Mouse (Mus musculus) left cerebral cortex, adult 2 months (tissue): Measurements from ENCODE around the gene Nhs. TPM values are rescaled to one million over a fixed set of nuclear protein-coding genes. Genes with fewer than 3 reads are reported as not detected.

Experiments
- DNase-seq, 2 experiments: peaks; one replicate each; pipeline ENCODE4 v3.0.0; 2021 to 2022; ENCODE audit warnings: low spot score in 2 of 2, mixed read lengths in 1 of 2; ENCODE audit errors: extremely low spot score in 1 of 2
- H3K27ac ChIP-seq: fragments of 200-600 bp; 2 replicates; pipeline ENCODE4 v1.8.1; 2022
- H3K4me3 ChIP-seq: fragments of 200-600 bp; 2 replicates; pipeline ENCODE4 v1.8.1; 2022
- CTCF ChIP-seq: fragments of 200-600 bp; IDR thresholded peaks from 2 replicates; pipeline ENCODE4 v1.8.1; 2022; ENCODE audit warnings: antibody characterized with exemption, mild to moderate bottlenecking, moderate library complexity
- intact Hi-C: fragments of 180-260 bp; cut with DNase I; formaldehyde crosslinking; loops from one replicate; pipeline ENCODE4 v1.15.1; 2025
- long read RNA-seq, 2 experiments: library from polyadenylated mRNA; stranded (forward); transcript quantifications; one replicate each; pipeline ENCODE4 v2.0.0; 2021; ENCODE audit warnings: borderline mapping rate in 2 of 2
- total RNA-seq, 2 experiments: library from RNA; stranded (reverse); gene quantifications; 2 replicates each; pipeline ENCODE4 v1.2.3; 2021

Nhs gene
- total RNA-seq, result 1 to 10 TPM; 3.9 to 4.0 TPM
- long read RNA-seq, experiment 1, partial matches to known transcripts, result 0 of 2 reads
- long read RNA-seq, experiment 1, other reads (novel, unspliced or antisense), result 2 of 2 reads
- long read RNA-seq, experiment 2, result 0 reads

GRCm38 (mm10) chrX:162159637-162160611 lies at the start of gene Nhs:
Gene Nhs (minus strand): TSS chrX:162159730.
- no peak within 1 kb of the TSS for H3K27ac ChIP-seq
- peak; percentile 39 to 55 for DNase-seq
- peak within 1 kb of the TSS; percentile 51 for H3K4me3 ChIP-seq
- intact Hi-C loops, result loop anchor here (5.0 to 10.0 kb wide), 2 partner anchors 117 to 185 kb away; no protein-coding TSS in a partner anchor
- peak; percentile 45 for TF ChIP-seq CTCF

- intact Hi-C loops, result no loop called here
- Histone ChIP-seq H3K4me3 (no peak overlapping the region), H3K27ac (no peak overlapping the region)
- no peak for DNase-seq
- TF ChIP-seq CTCF, result no peak
Measured at GRCm38 (mm10) chrX:162206350-162206884, 46.9 kb upstream of the Nhs start.

- peak; percentile 23 to 26 for DNase-seq
- peak overlapping the region; percentile 51 for H3K4me3 ChIP-seq
- TF ChIP-seq CTCF, result no peak
- H3K27ac ChIP-seq, result no peak overlapping the region
- intact Hi-C loops, result loop anchor here (10.0 kb wide), 1 partner anchor 184 kb away; no protein-coding TSS in a partner anchor
Measured at GRCm38 (mm10) chrX:162158743-162159636, 540 bp downstream of the Nhs start.

- no peak for TF ChIP-seq CTCF
- intact Hi-C loops, result loop anchor here (10.0 kb wide), 1 partner anchor 183 kb away; no protein-coding TSS in a partner anchor
Measured at GRCm38 (mm10) chrX:162158142-162158541, 1.4 kb downstream of the Nhs start.

GRCm38 (mm10) chrX:162137807-162138206 lies 21.7 kb downstream of the Nhs start:
- Histone ChIP-seq H3K27ac (no peak overlapping the region), H3K4me3 (no peak overlapping the region)
- DNase-seq, result no peak
- intact Hi-C loops, result no loop called here
- TF ChIP-seq CTCF, result no peak

More at GRCm38 (mm10) chrX:162158142-162158541, 1.4 kb downstream of the Nhs start:
- H3K27ac ChIP-seq, result no peak overlapping the region
- no peak for DNase-seq
- peak overlapping the region; percentile 51 for H3K4me3 ChIP-seq

- TF ChIP-seq CTCF, result no peak
- Histone ChIP-seq H3K27ac (no peak overlapping the region), H3K4me3 (no peak overlapping the region)
- intact Hi-C loops, result no loop called here
- no peak for DNase-seq
Measured at GRCm38 (mm10) chrX:162113257-162113656, 46.3 kb downstream of the Nhs start.

- Histone ChIP-seq H3K4me3 (no peak overlapping the region), H3K27ac (no peak overlapping the region)
- no peak for TF ChIP-seq CTCF
- intact Hi-C loops, result no loop called here
- no peak for DNase-seq
Measured at GRCm38 (mm10) chrX:162102802-162103434, 56.6 kb downstream of the Nhs start.

- TF ChIP-seq CTCF, result no peak
- intact Hi-C loops, result no loop called here
- no peak for DNase-seq
- Histone ChIP-seq H3K27ac (no peak overlapping the region), H3K4me3 (no peak overlapping the region)
Measured at GRCm38 (mm10) chrX:162098364-162098763, 61.2 kb downstream of the Nhs start.

GRCm38 (mm10) chrX:162087291-162087690 lies 72.2 kb downstream of the Nhs start:
- Histone ChIP-seq H3K27ac (no peak overlapping the region), H3K4me3 (no peak overlapping the region)
- no peak for TF ChIP-seq CTCF
- intact Hi-C loops, result loop anchor here (5.0 kb wide), 1 partner anchor 110 kb away; no protein-coding TSS in a partner anchor
- DNase-seq, result peak; percentile 9 to 10

- no peak overlapping the region for H3K4me3 ChIP-seq
- TF ChIP-seq CTCF, result no peak
Measured at GRCm38 (mm10) chrX:162085897-162086200, 73.7 kb downstream of the Nhs start.

More at GRCm38 (mm10) chrX:162085897-162086200, 73.7 kb downstream of the Nhs start:
- H3K27ac ChIP-seq, result no peak overlapping the region
- DNase-seq, result peak; percentile 7 to 20
- intact Hi-C loops, result loop anchor here (5.0 kb wide), 1 partner anchor 109 kb away; no protein-coding TSS in a partner anchor
